Mouse (Mus musculus): Measurements from ENCODE around the gene Sh3gl2.

DNA sequence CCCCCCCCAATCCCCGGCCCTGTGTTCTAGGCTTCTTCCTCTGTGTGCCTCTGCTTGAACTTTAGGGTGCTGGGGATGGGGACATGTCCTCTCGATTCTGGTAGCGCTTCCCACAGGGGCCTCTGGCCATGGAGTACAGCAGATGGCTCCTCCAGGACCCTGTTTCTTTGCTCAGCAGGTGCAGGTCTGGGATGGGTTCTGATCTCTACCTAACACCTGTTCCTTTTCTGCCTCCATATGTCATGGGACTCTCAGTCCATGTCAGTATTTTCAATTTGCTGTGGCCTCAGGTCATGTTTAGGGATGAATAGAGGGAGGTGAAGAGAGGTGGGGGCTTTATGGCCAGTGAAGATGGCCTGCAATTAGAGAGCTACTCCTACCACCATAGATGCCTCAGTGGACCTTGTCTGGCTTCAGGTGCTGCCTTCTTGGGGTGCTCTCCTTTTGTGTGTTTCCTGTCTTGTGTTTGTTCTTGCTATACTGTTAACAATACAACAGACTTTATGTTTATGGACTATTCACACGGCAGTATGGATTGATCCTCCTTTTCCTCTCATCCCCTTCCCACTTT, 52.9 kb downstream of the Sh3gl2 start:
- TF ChIP-seq CTCF (IDR thresholded peaks at IDR 0.05; ENCODE audit: borderline replicate concordance, insufficient read depth, low read length): no peak
- TF ChIP-seq POLR2A (IDR thresholded peaks at IDR 0.05; ENCODE audit: low read depth, low read length): no peak
